Mouse (Mus musculus): Measurements from ENCODE around the gene Lmo1. TPM values are rescaled to one million over a fixed set of nuclear protein-coding genes. Genes with fewer than 3 reads are reported as not detected.

Gene Lmo1
- polyA plus RNA-seq, 1 experiment: 7.5 TPM

- Histone ChIP-seq H3K27ac (ENCODE audit: control insufficient read depth, insufficient read depth, low read depth, low read length, poor library complexity) (no peak overlapping the region), H3K4me3 (replicated peaks; ENCODE audit: control insufficient read depth, low read depth, low read length) (no peak overlapping the region), H3K4me1 (ENCODE audit: control insufficient read depth, insufficient read depth, low read length) (peaks cover 1% of the 10 kb centered on the region)
- WGBS: 69% methylated on average over 6 of the region's 6 CpGs
- TF ChIP-seq POLR2A (IDR thresholded peaks at IDR 0.05; ENCODE audit: borderline replicate concordance, control insufficient read depth, low read depth, low read length): no peak
- no peak for TF ChIP-seq CTCF (IDR thresholded peaks at IDR 0.05; ENCODE audit: control insufficient read depth, insufficient read depth, low read length)
Measured at GRCm38 (mm10) chr7:109187244-109188035, 12.4 kb upstream of the Lmo1 start.

DNA sequence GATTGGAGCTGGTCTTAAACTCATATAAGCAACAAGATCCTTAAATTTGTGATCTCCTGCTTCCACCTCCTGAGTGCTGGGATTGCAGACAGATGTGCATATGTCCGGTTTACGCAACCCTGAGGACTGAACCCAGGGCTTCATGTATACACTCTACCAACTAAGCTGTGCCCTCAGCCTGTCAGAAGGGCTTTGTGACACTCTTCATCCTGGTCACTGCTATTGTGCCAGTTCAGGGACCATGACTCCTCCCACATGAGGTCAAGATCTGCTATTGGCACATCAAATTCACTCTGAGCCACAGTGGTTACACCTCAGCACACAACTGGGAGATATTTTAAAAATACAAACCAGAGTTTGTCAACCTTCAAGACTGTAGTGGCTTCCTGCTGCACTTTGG lies 11.0 kb upstream of the Lmo1 start:
- TF ChIP-seq POLR2A (IDR thresholded peaks at IDR 0.05; ENCODE audit: borderline replicate concordance, control insufficient read depth, low read depth, low read length): no peak
- no peak for TF ChIP-seq CTCF (IDR thresholded peaks at IDR 0.05; ENCODE audit: control insufficient read depth, insufficient read depth, low read length)
- Histone ChIP-seq H3K4me1 (ENCODE audit: control insufficient read depth, insufficient read depth, low read length) (peaks cover 1% of the 10 kb centered on the region), H3K27ac (ENCODE audit: control insufficient read depth, insufficient read depth, low read depth, low read length, poor library complexity) (no peak overlapping the region), H3K4me3 (replicated peaks; ENCODE audit: control insufficient read depth, low read depth, low read length) (no peak overlapping the region)
- 76% methylated on average over 2 of the region's 2 CpGs for WGBS

DNA sequence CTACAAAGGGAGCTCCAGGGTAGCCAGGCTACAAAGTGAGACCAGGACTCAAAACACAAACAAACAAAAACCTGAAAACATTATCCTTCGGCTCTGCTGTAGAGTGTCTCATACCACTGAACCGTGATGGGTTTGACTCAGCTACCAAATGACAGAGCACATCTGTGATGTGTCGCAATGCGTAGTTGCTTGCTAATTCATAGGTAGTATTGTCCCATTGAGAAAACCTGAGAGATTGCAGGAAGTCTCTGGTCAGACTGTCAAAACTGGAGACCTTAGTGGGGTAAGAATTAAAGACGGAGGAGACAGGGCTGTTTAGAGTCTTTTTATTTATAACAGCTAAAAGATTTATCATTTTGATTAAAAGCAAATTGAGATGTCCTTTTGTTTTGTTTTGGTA lies 10.6 kb upstream of the Lmo1 start:
- Histone ChIP-seq H3K4me1 (ENCODE audit: control insufficient read depth, insufficient read depth, low read length) (peaks cover 1% of the 10 kb centered on the region), H3K27ac (ENCODE audit: control insufficient read depth, insufficient read depth, low read depth, low read length, poor library complexity) (no peak overlapping the region), H3K4me3 (replicated peaks; ENCODE audit: control insufficient read depth, low read depth, low read length) (no peak overlapping the region)
- WGBS: 63% methylated on average over 5 of the region's 5 CpGs
- TF ChIP-seq POLR2A (IDR thresholded peaks at IDR 0.05; ENCODE audit: borderline replicate concordance, control insufficient read depth, low read depth, low read length): no peak
- no peak for TF ChIP-seq CTCF (IDR thresholded peaks at IDR 0.05; ENCODE audit: control insufficient read depth, insufficient read depth, low read length)

DNA sequence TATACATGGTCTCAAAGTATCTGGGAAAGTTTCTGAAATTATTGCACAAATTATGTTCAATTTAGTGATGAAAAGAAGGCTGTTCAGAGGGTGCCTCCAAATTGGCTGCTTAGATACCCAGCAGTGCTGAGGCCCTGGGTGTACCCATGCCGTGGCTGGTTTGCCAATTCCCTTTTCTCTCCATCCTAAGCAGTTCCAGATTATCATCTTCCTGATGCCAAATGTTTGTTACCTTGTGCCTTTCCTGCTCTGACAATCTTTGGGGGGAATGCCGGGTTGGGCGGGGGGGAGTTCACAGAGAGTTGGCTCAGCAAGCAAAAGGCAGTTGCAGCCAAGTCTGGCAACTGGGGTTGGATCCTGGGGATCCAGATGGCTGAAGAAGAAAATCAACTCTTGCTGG lies 1.7 kb upstream of the Lmo1 start:
- Histone ChIP-seq H3K4me1 (ENCODE audit: control insufficient read depth, insufficient read depth, low read length) (peaks cover 2% of the 10 kb centered on the region), H3K4me3 (replicated peaks; ENCODE audit: control insufficient read depth, low read depth, low read length) (no peak overlapping the region), H3K27ac (ENCODE audit: control insufficient read depth, insufficient read depth, low read depth, low read length, poor library complexity) (no peak overlapping the region)
- TF ChIP-seq CTCF (IDR thresholded peaks at IDR 0.05; ENCODE audit: control insufficient read depth, insufficient read depth, low read length) (no peak), POLR2A (IDR thresholded peaks at IDR 0.05; ENCODE audit: borderline replicate concordance, control insufficient read depth, low read depth, low read length) (no peak)
- 78% methylated on average over 3 of the region's 3 CpGs for WGBS

- Histone ChIP-seq H3K4me3 (replicated peaks; ENCODE audit: control insufficient read depth, low read depth, low read length) (peak overlapping the region; percentile 21), H3K4me1 (ENCODE audit: control insufficient read depth, insufficient read depth, low read length) (peaks cover 2% of the 10 kb centered on the region), H3K27ac (ENCODE audit: control insufficient read depth, insufficient read depth, low read depth, low read length, poor library complexity) (no peak overlapping the region)
- 35% methylated on average over 13 of the region's 13 CpGs for WGBS
- TF ChIP-seq CTCF (IDR thresholded peaks at IDR 0.05; ENCODE audit: control insufficient read depth, insufficient read depth, low read length) (no peak), POLR2A (IDR thresholded peaks at IDR 0.05; ENCODE audit: borderline replicate concordance, control insufficient read depth, low read depth, low read length) (no peak)
Measured at GRCm38 (mm10) chr7:109175670-109176625, 941 bp upstream of the Lmo1 start.

GRCm38 (mm10) chr7:109174337-109174948 lies 564 bp downstream of the Lmo1 start:
- Histone ChIP-seq H3K27ac (ENCODE audit: control insufficient read depth, insufficient read depth, low read depth, low read length, poor library complexity) (peak overlapping the region; percentile 57), H3K4me1 (ENCODE audit: control insufficient read depth, insufficient read depth, low read length) (peaks cover 2% of the 10 kb centered on the region), H3K4me3 (replicated peaks; ENCODE audit: control insufficient read depth, low read depth, low read length) (peak overlapping the region; percentile 55)
- TF ChIP-seq POLR2A (IDR thresholded peaks at IDR 0.05; ENCODE audit: borderline replicate concordance, control insufficient read depth, low read depth, low read length) (no peak), CTCF (IDR thresholded peaks at IDR 0.05; ENCODE audit: control insufficient read depth, insufficient read depth, low read length) (no peak)
- WGBS: 4% methylated on average over 31 of the region's 31 CpGs

DNA sequence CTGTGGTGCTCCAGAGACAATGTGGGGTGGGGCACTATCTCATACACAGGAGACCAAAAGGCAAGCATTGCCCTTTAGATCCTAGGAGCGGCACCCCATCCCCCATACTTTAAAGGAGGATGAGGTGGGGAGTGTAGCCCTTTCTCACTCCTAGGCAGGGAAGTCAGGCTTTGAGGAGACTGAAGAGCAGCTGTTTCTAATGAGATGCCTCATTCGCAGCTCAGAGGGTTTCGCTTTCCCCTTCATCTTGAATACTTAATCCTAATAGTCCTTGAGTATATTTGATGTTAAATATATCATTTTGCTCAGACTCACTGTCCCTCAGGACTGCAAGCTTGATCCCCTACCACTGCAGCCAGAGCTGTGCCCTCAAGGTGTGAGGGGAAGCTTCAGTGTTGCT lies 3.1 kb downstream of the Lmo1 start:
- Histone ChIP-seq H3K4me3 (replicated peaks; ENCODE audit: control insufficient read depth, low read depth, low read length) (no peak overlapping the region), H3K27ac (ENCODE audit: control insufficient read depth, insufficient read depth, low read depth, low read length, poor library complexity) (no peak overlapping the region), H3K4me1 (ENCODE audit: control insufficient read depth, insufficient read depth, low read length) (peaks cover 2% of the 10 kb centered on the region)
- TF ChIP-seq CTCF (IDR thresholded peaks at IDR 0.05; ENCODE audit: control insufficient read depth, insufficient read depth, low read length): no peak
- TF ChIP-seq POLR2A (IDR thresholded peaks at IDR 0.05; ENCODE audit: borderline replicate concordance, control insufficient read depth, low read depth, low read length): no peak
- WGBS: 85% methylated on average over 3 of the region's 3 CpGs

- TF ChIP-seq CTCF (IDR thresholded peaks at IDR 0.05; ENCODE audit: control insufficient read depth, insufficient read depth, low read length) (peak; percentile 76), POLR2A (IDR thresholded peaks at IDR 0.05; ENCODE audit: borderline replicate concordance, control insufficient read depth, low read depth, low read length) (no peak)
- peaks cover under 1% of the 10 kb centered on the region for H3K4me1 ChIP-seq (ENCODE audit: control insufficient read depth, insufficient read depth, low read length)
- H3K27ac ChIP-seq (ENCODE audit: control insufficient read depth, insufficient read depth, low read depth, low read length, poor library complexity): no peak overlapping the region
- under 1% methylated on average over 17 of the region's 17 CpGs for WGBS
- no peak overlapping the region for H3K4me3 ChIP-seq (replicated peaks; ENCODE audit: control insufficient read depth, low read depth, low read length)
Measured at GRCm38 (mm10) chr7:109170441-109170820, 4.6 kb downstream of the Lmo1 start.
